Mouse (Mus musculus) spleen, adult 2 months (tissue): ENCODE results near the gene Egflam.

ENCODE experiments used
- CTCF ChIP-seq: fragments of 200-500 bp; IDR thresholded peaks from 2 replicates; pipeline ENCODE4 v1.5.1; 2011; ENCODE audit warnings: mild to moderate bottlenecking, inconsistent platforms; ENCODE audit not compliant: insufficient read depth, insufficient read length, insufficient replicate concordance; ENCODE audit errors: extremely low read depth
- POLR2A ChIP-seq: fragments of 200-500 bp; IDR thresholded peaks from 2 replicates; pipeline ENCODE4 v1.6.1; 2011; ENCODE audit warnings: low read depth, low read length, inconsistent platforms

- no peak for TF ChIP-seq POLR2A
- no peak for TF ChIP-seq CTCF
Measured at GRCm38 (mm10) chr15:7382457-7382856, 15.7 kb downstream of the Egflam start.
